Mouse (Mus musculus) midbrain, postnatal 0 days (tissue): ENCODE results near the gene Polr2e. TPM values are rescaled to one million over a fixed set of nuclear protein-coding genes. Genes with fewer than 3 reads are reported as not detected.

ENCODE experiments used
- ATAC-seq: fragments of 200-750 bp; cut with Nextera tagmentation; 2 replicates; pipeline ENCODE4 v1.8.0; 2017; ENCODE audit warnings: moderate number of reproducible peaks, mild to moderate bottlenecking, moderate TSS enrichment, moderate library complexity; ENCODE audit not compliant: low FRiP score
- DNase-seq: peaks from one replicate; pipeline ENCODE4 v3.0.0-alpha.2; 2015; ENCODE audit warnings: low spot score
- H3K27ac ChIP-seq: fragments of 300-500 bp; sonication (generic); 2 replicates; pipeline ENCODE4 v1.5.1; 2014; ENCODE audit warnings: low read depth, mild to moderate bottlenecking, low read length, mixed read lengths
- H3K27me3 ChIP-seq: fragments of 300-500 bp; sonication (generic); 2 replicates; pipeline ENCODE4 v1.6.1; 2014; ENCODE audit warnings: low read length, control low read depth, mixed read lengths; ENCODE audit not compliant: insufficient read depth
- H3K36me3 ChIP-seq: fragments of 300-500 bp; sonication (generic); 2 replicates; pipeline ENCODE4 v1.6.1; 2014; ENCODE audit warnings: low read length, control low read depth, mixed read lengths; ENCODE audit not compliant: insufficient read depth
- H3K4me1 ChIP-seq: fragments of 300-500 bp; sonication (generic); 2 replicates; pipeline ENCODE4 v1.6.1; 2014; ENCODE audit warnings: mild to moderate bottlenecking, control low read depth, antibody characterized with exemption, low read length, mixed read lengths; ENCODE audit not compliant: insufficient read depth
- H3K4me2 ChIP-seq: fragments of 300-500 bp; sonication (generic); 2 replicates; pipeline ENCODE4 v1.6.1; 2014; ENCODE audit warnings: low read depth, mild to moderate bottlenecking, low read length, mixed read lengths; ENCODE audit not compliant: poor library complexity, severe bottlenecking
- H3K4me3 ChIP-seq: fragments of 300-500 bp; sonication (generic); 2 replicates; pipeline ENCODE4 v1.5.1; 2014; ENCODE audit warnings: low read depth, mild to moderate bottlenecking, low read length, moderate library complexity
- H3K9ac ChIP-seq: fragments of 300-500 bp; sonication (generic); replicated peaks from 2 replicates; pipeline ENCODE4 v1.6.1; 2014; ENCODE audit warnings: mild to moderate bottlenecking, low read length, moderate library complexity, mixed read lengths; ENCODE audit not compliant: poor library complexity, severe bottlenecking
- H3K9me3 ChIP-seq: fragments of 300-500 bp; sonication (generic); 2 replicates; pipeline ENCODE4 v1.6.1; 2016; ENCODE audit warnings: low read length, control low read depth
- CTCF ChIP-seq: IDR thresholded peaks from 2 replicates; pipeline ENCODE4 v1.5.1; 2016; ENCODE audit warnings: antibody characterized with exemption, mild to moderate bottlenecking
- WGBS: fragments of 180-500 bp; shearing (Covaris S2); extraction: QIAGEN DNeasy Blood & Tissue Kit; methylation state at CpG from one replicate; pipeline ENCODE4 v1.1.7; 2014; 5-methylcytosine and 5-hydroxymethylcytosine counted together
- polyA plus RNA-seq: library from polyadenylated mRNA; unstranded; fragments of >200 nt; fragmentation: Nextera tagmentation; extraction: Ambion mirVana; gene quantifications from 2 replicates; pipeline ENCODE4 v1.2.1, GENCODE M21; 2015
- total RNA-seq: library from RNA; depleted of rRNA; stranded (reverse); fragments of >200 nt; gene quantifications from 2 replicates; pipeline ENCODE4 v1.2.3, GENCODE M21; 2014

Polr2e gene
- total and polyA plus RNA-seq, 2 experiments from 2014 or later: 66.4 to 126 TPM

GRCm38 (mm10) chr10:80080396-80081070 lies 40.9 kb upstream of the Polr2e start:
- TF ChIP-seq CTCF: no peak
- Histone ChIP-seq H3K27me3 (no peaks in the 10 kb centered on the region), H3K9ac (no peak overlapping the region), H3K4me2 (no peak overlapping the region), H3K9me3 (no peaks in the 10 kb centered on the region), H3K36me3 (peaks cover 54% of the 10 kb centered on the region), H3K4me3 (no peak overlapping the region), H3K27ac (no peak overlapping the region), H3K4me1 (no peaks in the 10 kb centered on the region)
- WGBS: 89% methylated on average over 16 of the region's 16 CpGs
- no peak for ATAC-seq
- DNase-seq: no peak

GRCm38 (mm10) chr10:80078366-80078765 lies 38.8 kb upstream of the Polr2e start:
- 81% methylated on average over 1 of the region's 1 CpGs for WGBS
- no peak for ATAC-seq

GRCm38 (mm10) chr10:80077312-80077711 lies 37.7 kb upstream of the Polr2e start:
- 90% methylated on average over 5 of the region's 5 CpGs for WGBS
- no peaks in the 10 kb centered on the region for H3K9me3 ChIP-seq
- no peak for ATAC-seq
- peaks cover 35% of the 10 kb centered on the region for H3K36me3 ChIP-seq
- no peak overlapping the region for H3K4me3 ChIP-seq
- H3K9ac ChIP-seq: no peak overlapping the region
- H3K4me2 ChIP-seq: no peak overlapping the region
- no peak for TF ChIP-seq CTCF
- H3K27ac ChIP-seq: no peak overlapping the region
- no peaks in the 10 kb centered on the region for H3K27me3 ChIP-seq
- no peaks in the 10 kb centered on the region for H3K4me1 ChIP-seq
- no peak for DNase-seq

More at GRCm38 (mm10) chr10:80078366-80078765, 38.8 kb upstream of the Polr2e start:
- Histone ChIP-seq H3K27ac (no peak overlapping the region), H3K4me3 (no peak overlapping the region), H3K9ac (no peak overlapping the region), H3K9me3 (no peaks in the 10 kb centered on the region), H3K27me3 (no peaks in the 10 kb centered on the region), H3K4me2 (no peak overlapping the region), H3K36me3 (peaks cover 43% of the 10 kb centered on the region), H3K4me1 (no peaks in the 10 kb centered on the region)
- no peak for DNase-seq
- no peak for TF ChIP-seq CTCF

- no peak overlapping the region for H3K27ac ChIP-seq
- DNase-seq (no peak), ATAC-seq (no peak)
- WGBS: 94% methylated on average over 4 of the region's 4 CpGs
- H3K27me3 ChIP-seq: no peaks in the 10 kb centered on the region
- no peak overlapping the region for H3K4me3 ChIP-seq
- peaks cover 33% of the 10 kb centered on the region for H3K36me3 ChIP-seq
- TF ChIP-seq CTCF: no peak
- no peaks in the 10 kb centered on the region for H3K9me3 ChIP-seq
- no peaks in the 10 kb centered on the region for H3K4me1 ChIP-seq
- H3K4me2 ChIP-seq: no peak overlapping the region
- H3K9ac ChIP-seq: no peak overlapping the region
Observed at GRCm38 (mm10) chr10:80076386-80076785, 36.8 kb upstream of the Polr2e start.

- H3K4me1 ChIP-seq: no peaks in the 10 kb centered on the region
- H3K4me3 ChIP-seq: no peak overlapping the region
- H3K9me3 ChIP-seq: no peaks in the 10 kb centered on the region
- no peak overlapping the region for H3K4me2 ChIP-seq
- H3K9ac ChIP-seq: no peak overlapping the region
- TF ChIP-seq CTCF: no peak
- ATAC-seq (no peak), DNase-seq (no peak)
- H3K27me3 ChIP-seq: no peaks in the 10 kb centered on the region
- peaks cover 28% of the 10 kb centered on the region for H3K36me3 ChIP-seq
- no peak overlapping the region for H3K27ac ChIP-seq
- WGBS: 63% methylated on average over 1 of the region's 1 CpGs
Observed at GRCm38 (mm10) chr10:80075924-80076323, 36.3 kb upstream of the Polr2e start.

GRCm38 (mm10) chr10:80074813-80075601 lies 35.4 kb upstream of the Polr2e start:
- Histone ChIP-seq H3K4me2 (no peak overlapping the region), H3K9ac (no peak overlapping the region), H3K4me3 (no peak overlapping the region), H3K27ac (no peak overlapping the region), H3K36me3 (peaks cover 20% of the 10 kb centered on the region), H3K4me1 (no peaks in the 10 kb centered on the region), H3K9me3 (no peaks in the 10 kb centered on the region), H3K27me3 (no peaks in the 10 kb centered on the region)
- peak; percentile 28 for DNase-seq
- TF ChIP-seq CTCF: peak; percentile 29
- ATAC-seq: no peak
- 23% methylated on average over 28 of the region's 28 CpGs for WGBS
